Mouse (Mus musculus) bone marrow macrophage, adult 2 months (primary cell): Measurements from ENCODE around the gene Trp53bp1. TPM values are rescaled to one million over a fixed set of nuclear protein-coding genes. Genes with fewer than 3 reads are reported as not detected.

Source experiments
- H3K27ac ChIP-seq: 2 replicates; pipeline ENCODE4 v1.5.1; 2012; ENCODE audit warnings: low read depth, low read length; ENCODE audit not compliant: insufficient read depth
- H3K4me1 ChIP-seq: 2 replicates; pipeline ENCODE4 v1.6.1; 2012; ENCODE audit warnings: low read length; ENCODE audit not compliant: control insufficient read depth, insufficient read depth
- H3K4me3 ChIP-seq: 2 replicates; pipeline ENCODE4 v1.5.1; 2012; ENCODE audit warnings: mild to moderate bottlenecking, low read length, moderate library complexity; ENCODE audit not compliant: insufficient read depth
- CTCF ChIP-seq: IDR thresholded peaks from 2 replicates; pipeline ENCODE4 v1.5.1; 2012; ENCODE audit warnings: low read depth, mild to moderate bottlenecking, low read length, moderate library complexity
- POLR2A ChIP-seq: IDR thresholded peaks from 2 replicates; pipeline ENCODE4 v1.6.1; 2012; ENCODE audit warnings: mild to moderate bottlenecking, low read depth, low read length, borderline replicate concordance
- polyA plus RNA-seq: library from polyadenylated mRNA; stranded (reverse); fragments of >200 nt; gene quantifications from 2 replicates; pipeline ENCODE4 v1.2.4, GENCODE M21; 2012; ENCODE audit not compliant: missing spikeins, insufficient read depth, insufficient read length

Trp53bp1 gene
- polyA plus RNA-seq, 1 experiment, result 22.6 TPM

DNA sequence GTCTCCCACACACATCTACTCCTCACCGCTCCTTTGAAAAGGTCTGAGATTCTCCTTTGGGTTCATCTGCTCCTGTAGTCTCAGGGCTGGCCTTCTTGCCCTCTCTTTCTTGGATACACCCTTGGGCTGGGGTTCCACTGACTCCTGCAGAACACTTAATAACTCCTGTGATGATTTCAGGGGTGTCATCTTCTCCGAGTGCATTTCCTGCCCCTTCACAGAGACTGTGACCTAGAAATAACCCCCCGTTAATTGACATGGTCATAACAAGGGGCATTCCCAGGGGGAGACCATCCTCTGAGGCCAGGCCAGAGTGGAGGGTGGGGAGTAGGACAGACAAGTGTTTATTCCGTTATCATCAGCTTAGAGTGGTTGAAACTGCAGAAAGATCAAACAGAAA, 102.0 kb downstream of the Trp53bp1 start:
- H3K4me3 ChIP-seq, result peak overlapping the region; percentile 71
- no peak for TF ChIP-seq POLR2A
- TF ChIP-seq CTCF, result no peak
- H3K27ac ChIP-seq, result peak overlapping the region; percentile 80
- H3K4me1 ChIP-seq, result peaks cover 10% of the 10 kb centered on the region

DNA sequence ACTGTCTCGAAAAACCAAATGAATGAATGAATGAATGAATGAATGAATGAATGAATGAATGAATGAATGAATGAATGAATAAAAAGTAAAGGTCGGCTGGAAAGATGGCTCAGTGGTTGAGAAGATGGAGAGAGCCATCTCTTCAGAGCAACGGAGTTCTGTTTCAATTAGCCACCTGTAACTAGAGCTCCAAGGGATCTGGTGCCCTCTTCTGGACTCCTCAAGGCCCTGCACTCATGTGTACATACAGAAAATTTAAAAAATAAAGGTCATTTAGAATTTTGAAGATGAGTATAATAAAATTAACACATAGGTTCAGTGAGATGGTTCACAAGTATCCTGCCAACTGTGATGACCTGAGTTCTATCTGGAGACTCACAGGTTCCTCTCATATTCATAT, 118.1 kb downstream of the Trp53bp1 start:
- Histone ChIP-seq H3K4me3 (no peak overlapping the region), H3K27ac (no peak overlapping the region), H3K4me1 (no peaks in the 10 kb centered on the region)
- no peak for TF ChIP-seq CTCF
- TF ChIP-seq POLR2A, result no peak

DNA sequence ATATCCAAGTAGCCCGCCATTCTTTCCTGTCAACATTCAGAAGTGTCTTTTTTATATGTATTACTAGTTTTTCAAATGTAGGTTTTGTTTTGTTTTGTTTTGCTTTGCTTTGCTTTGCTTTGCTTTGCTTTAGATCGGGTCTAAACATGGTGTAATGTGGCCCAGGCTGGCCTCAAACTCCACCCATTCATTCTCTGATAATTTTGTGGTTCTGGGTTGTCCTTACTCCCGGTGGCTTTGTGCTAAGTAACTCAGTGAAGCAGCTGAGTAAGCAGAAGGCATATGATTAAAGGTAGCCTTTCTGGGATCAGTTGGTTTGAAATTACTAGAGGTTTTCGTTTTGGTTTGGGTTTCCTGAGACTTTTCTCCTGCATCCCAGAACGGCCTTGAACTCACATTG, 121.5 kb downstream of the Trp53bp1 start:
- TF ChIP-seq CTCF (no peak), POLR2A (no peak)
- Histone ChIP-seq H3K27ac (no peak overlapping the region), H3K4me1 (no peaks in the 10 kb centered on the region), H3K4me3 (no peak overlapping the region)

Other genes with a start within 250 kb of the Trp53bp1 start
- not detected in 2 replicates for gene Epb42, start 234.3 kb downstream of the Trp53bp1 start, polyA plus RNA-seq
- not detected in 2 replicates for gene Tgm5, start 185.6 kb downstream of the Trp53bp1 start, polyA plus RNA-seq
- not detected in 2 replicates for gene Tgm7, start 161.6 kb downstream of the Trp53bp1 start, polyA plus RNA-seq
- 6.0 and 7.6 TPM in 2 replicates for gene Adal, start 131.0 kb downstream of the Trp53bp1 start, polyA plus RNA-seq
- 5.9 and 6.2 TPM in 2 replicates for gene Lcmt2, start 130.8 kb downstream of the Trp53bp1 start, polyA plus RNA-seq
- 61.9 and 68.4 TPM in 2 replicates for gene Tubgcp4, start 100.8 kb downstream of the Trp53bp1 start, polyA plus RNA-seq
- gene Zscan29, start 100.3 kb downstream of the Trp53bp1 start, polyA plus RNA-seq, result 27.5 and 28.5 TPM in 2 replicates
- gene Map1a, start 18.2 kb upstream of the Trp53bp1 start, polyA plus RNA-seq, result 0.33 and 0.66 TPM in 2 replicates
- 13.8 and 15.0 TPM in 2 replicates for gene Ppip5k1, start 84.0 kb upstream of the Trp53bp1 start, polyA plus RNA-seq
- gene Ckmt1, start 86.3 kb upstream of the Trp53bp1 start, polyA plus RNA-seq, result not detected in 2 replicates
- not detected in 2 replicates for gene Strc, start 115.8 kb upstream of the Trp53bp1 start, polyA plus RNA-seq
- 360 and 362 TPM in 2 replicates for gene Pdia3, start 142.4 kb upstream of the Trp53bp1 start, polyA plus RNA-seq
- 0.80 and 1.5 TPM in 2 replicates for gene Catsper2, start 142.4 kb upstream of the Trp53bp1 start, polyA plus RNA-seq
- 0.92 TPM in 1 of 2 replicates, not detected in the other for gene Ell3, start 172.9 kb upstream of the Trp53bp1 start, polyA plus RNA-seq
- gene Serf2, start 177.8 kb upstream of the Trp53bp1 start, polyA plus RNA-seq, result 547 and 575 TPM in 2 replicates
- gene Hypk, start 181.9 kb upstream of the Trp53bp1 start, polyA plus RNA-seq, result 44.7 and 69.0 TPM in 2 replicates
- not detected in 2 replicates for gene Serinc4, start 185.4 kb upstream of the Trp53bp1 start, polyA plus RNA-seq
- gene Mfap1b, start 202.7 kb upstream of the Trp53bp1 start, polyA plus RNA-seq, result 44.4 and 47.3 TPM in 2 replicates
- 24.8 and 25.4 TPM in 2 replicates for gene Mfap1a, start 235.3 kb upstream of the Trp53bp1 start, polyA plus RNA-seq
- 10.9 and 11.3 TPM in 2 replicates for gene Wdr76, start 235.3 kb upstream of the Trp53bp1 start, polyA plus RNA-seq